Mouse (Mus musculus): ENCODE measurements around the gene Olfr814. TPM values are rescaled to one million over a fixed set of nuclear protein-coding genes. Genes with fewer than 3 reads are reported as not detected.

Gene Olfr814
- total RNA-seq (2023) = not detected

GRCm38 (mm10) chr10:129879751-129880150, at the start of gene Olfr814:
TSS of gene Olfr814 (minus strand) at chr10:129879851.

GRCm38 (mm10) chr10:129915497-129915896, 35.8 kb upstream of the Olfr814 start, which contains the start of gene Olfr816:
TSS of gene Olfr816 (minus strand) at chr10:129915597.

GRCm38 (mm10) chr10:129905767-129906166, 26.1 kb upstream of the Olfr814 start, which contains the start of gene Olfr815:
TSS of gene Olfr815 (minus strand) at chr10:129905867.

GRCm38 (mm10) chr10:129855067-129855466, 24.6 kb downstream of the Olfr814 start, which contains the start of gene Olfr813:
TSS of gene Olfr813 (plus strand) at chr10:129855367.

GRCm38 (mm10) chr10:129845994-129846393, 33.7 kb downstream of the Olfr814 start, which contains the start of gene Olfr812:
TSS of gene Olfr812 (minus strand) at chr10:129846094.

Other genes starting within 250 kb of the Olfr814 start
- gene Olfr799, start 242.4 kb downstream of the Olfr814 start, total RNA-seq (2023) = not detected
- not detected for gene Olfr800, start 222.2 kb downstream of the Olfr814 start, total RNA-seq (2023)
- gene Olfr801, start 206.0 kb downstream of the Olfr814 start, total RNA-seq (2023) = not detected
- gene Olfr802, start 191.7 kb downstream of the Olfr814 start, total RNA-seq (2023) = not detected
- not detected for gene Olfr803, start 185.6 kb downstream of the Olfr814 start, total RNA-seq (2023)
- not detected for gene Olfr804, start 176.6 kb downstream of the Olfr814 start, total RNA-seq (2023)
- not detected for gene Olfr805, start 150.5 kb downstream of the Olfr814 start, total RNA-seq (2023)
- gene Olfr806, start 137.9 kb downstream of the Olfr814 start, total RNA-seq (2023) = not detected
- not detected for gene Olfr807, start 122.1 kb downstream of the Olfr814 start, total RNA-seq (2023)
- not detected for gene Olfr808, start 114.4 kb downstream of the Olfr814 start, total RNA-seq (2023)
- not detected for gene Olfr809, start 105.2 kb downstream of the Olfr814 start, total RNA-seq (2023)
- not detected for gene Olfr810, start 84.9 kb downstream of the Olfr814 start, total RNA-seq (2023)
- not detected for gene Olfr811, start 75.5 kb downstream of the Olfr814 start, total RNA-seq (2023)
- gene Olfr812, start 33.8 kb downstream of the Olfr814 start, total RNA-seq (2023) = not detected
- gene Olfr813, start 24.5 kb downstream of the Olfr814 start, total RNA-seq (2023) = not detected
- gene Olfr815, start 26.0 kb upstream of the Olfr814 start, total RNA-seq (2023) = not detected
- not detected for gene Olfr816, start 35.7 kb upstream of the Olfr814 start, total RNA-seq (2023)
- gene Olfr818, start 69.2 kb upstream of the Olfr814 start, total RNA-seq (2023) = not detected
- not detected for gene Olfr819, start 87.4 kb upstream of the Olfr814 start, total RNA-seq (2023)
- not detected for gene Olfr247, start 96.3 kb upstream of the Olfr814 start, total RNA-seq (2023)
- gene Gm10310, start 105.2 kb upstream of the Olfr814 start, total RNA-seq (2023) = not detected
- gene Olfr820, start 132.8 kb upstream of the Olfr814 start, total RNA-seq (2023) = not detected
- not detected for gene Olfr821, start 150.5 kb upstream of the Olfr814 start, total RNA-seq (2023)
- gene Olfr822, start 191.4 kb upstream of the Olfr814 start, total RNA-seq (2023) = not detected
- gene Olfr823, start 235.5 kb upstream of the Olfr814 start, total RNA-seq (2023) = not detected

Data from T-cell, adult 66 days (primary cell).